Mouse (Mus musculus) forebrain, embryonic 10.5 days (tissue): Measurements from ENCODE around the gene Szrd1. TPM values are rescaled to one million over a fixed set of nuclear protein-coding genes. Genes with fewer than 3 reads are reported as not detected.
A peak's percentile ranks its signal among the peaks of the same experiment; 100 is the strongest.
"Not testable (repeated sequence)": the region's sequence is repeated elsewhere in the genome, so short reads cannot be mapped to it uniquely, and the experiment has no call there.

ENCODE experiments used
- DNase-seq: peaks from one replicate; pipeline ENCODE4 v3.0.0-alpha.2; 2017; ENCODE audit warnings: low spot score; ENCODE audit errors: extremely low spot score
- H3K27ac ChIP-seq: fragments of 300-500 bp; sonication (generic); 2 replicates; pipeline ENCODE4 v1.5.1; 2016; ENCODE audit warnings: mild to moderate bottlenecking
- H3K27me3 ChIP-seq: fragments of 300-500 bp; sonication (generic); 2 replicates; pipeline ENCODE4 v1.6.1; 2016; ENCODE audit warnings: mild to moderate bottlenecking; ENCODE audit not compliant: poor library complexity, severe bottlenecking
- H3K36me3 ChIP-seq: fragments of 300-500 bp; sonication (generic); replicated peaks from 2 replicates; pipeline ENCODE4 v1.6.1; 2016; ENCODE audit warnings: mild to moderate bottlenecking, moderate library complexity
- H3K4me1 ChIP-seq: fragments of 300-500 bp; sonication (generic); 2 replicates; pipeline ENCODE4 v1.6.1; 2016
- H3K4me3 ChIP-seq: fragments of 300-500 bp; sonication (generic); 2 replicates; pipeline ENCODE4 v1.5.1; 2016; ENCODE audit warnings: mild to moderate bottlenecking, moderate library complexity
- H3K9me3 ChIP-seq: fragments of 300-500 bp; sonication (generic); 2 replicates; pipeline ENCODE4 v1.6.1; 2016; ENCODE audit warnings: mild to moderate bottlenecking, moderate library complexity
- WGBS: fragments of 180-500 bp; shearing (Covaris S2); methylation state at CpG from one replicate; pipeline ENCODE4 v1.1.7; 2016; 5-methylcytosine and 5-hydroxymethylcytosine counted together
- polyA plus RNA-seq: library from polyadenylated mRNA; unstranded; fragments of >200 nt; fragmentation: Nextera tagmentation; extraction: Ambion mirVana; gene quantifications from 2 replicates; pipeline ENCODE4 v1.2.1, GENCODE M21; 2016

Szrd1 gene
- polyA plus RNA-seq, 1 experiment from 2014 or later: 45.2 TPM

- DNase-seq: peak; percentile 73
- WGBS: 29% methylated on average over 9 of the region's 9 CpGs
Measured at GRCm38 (mm10) chr4:141142285-141142811, 2.8 kb upstream of the Szrd1 start.

DNA sequence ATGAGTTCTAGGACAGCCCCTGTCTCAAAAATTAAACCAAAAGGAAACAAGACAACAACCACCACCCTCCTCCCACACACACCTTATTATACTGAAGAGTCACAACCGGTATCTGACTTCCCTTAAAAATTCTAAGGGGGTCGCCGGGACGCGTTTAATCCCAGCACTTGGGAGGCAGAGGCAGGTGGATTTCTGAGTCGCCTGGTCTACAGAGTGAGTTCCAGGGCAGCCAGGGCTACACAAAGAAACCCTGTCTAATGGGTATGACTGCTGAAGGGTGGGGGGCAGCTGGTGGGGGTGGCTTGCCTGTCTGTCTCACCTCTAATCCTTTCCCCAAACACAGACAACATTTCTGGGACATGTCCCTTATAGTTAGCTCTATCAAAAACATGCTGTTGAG is 1.4 kb upstream of the Szrd1 start:
- DNase-seq: no peak
- Histone ChIP-seq H3K27ac (no peak overlapping the region), H3K9me3 (no peaks in the 10 kb centered on the region), H3K36me3 (peaks cover 7% of the 10 kb centered on the region), H3K4me1 (peaks cover 30% of the 10 kb centered on the region), H3K27me3 (peaks cover 7% of the 10 kb centered on the region; the same call in 1 of the 2 replicates), H3K4me3 (no peak overlapping the region)
- 96% methylated on average over 6 of the region's 6 CpGs for WGBS

More at GRCm38 (mm10) chr4:141142285-141142811, 2.8 kb upstream of the Szrd1 start:
- Histone ChIP-seq H3K27me3 (peaks cover 7% of the 10 kb centered on the region; the same call in 1 of the 2 replicates), H3K9me3 (no peaks in the 10 kb centered on the region), H3K27ac (no peak overlapping the region), H3K4me3 (no peak overlapping the region), H3K4me1 (peaks cover 24% of the 10 kb centered on the region), H3K36me3 (no peaks in the 10 kb centered on the region)

- H3K27me3 ChIP-seq, H3K4me3 ChIP-seq, H3K9me3 ChIP-seq, H3K27ac ChIP-seq, H3K36me3 ChIP-seq, DNase-seq: not testable (repeated sequence)
- 93% methylated on average over 9 of the region's 9 CpGs for WGBS
- H3K4me1 ChIP-seq: peaks cover 37% of the 10 kb centered on the region
Measured at GRCm38 (mm10) chr4:141140354-141140753, 779 bp upstream of the Szrd1 start.

DNA sequence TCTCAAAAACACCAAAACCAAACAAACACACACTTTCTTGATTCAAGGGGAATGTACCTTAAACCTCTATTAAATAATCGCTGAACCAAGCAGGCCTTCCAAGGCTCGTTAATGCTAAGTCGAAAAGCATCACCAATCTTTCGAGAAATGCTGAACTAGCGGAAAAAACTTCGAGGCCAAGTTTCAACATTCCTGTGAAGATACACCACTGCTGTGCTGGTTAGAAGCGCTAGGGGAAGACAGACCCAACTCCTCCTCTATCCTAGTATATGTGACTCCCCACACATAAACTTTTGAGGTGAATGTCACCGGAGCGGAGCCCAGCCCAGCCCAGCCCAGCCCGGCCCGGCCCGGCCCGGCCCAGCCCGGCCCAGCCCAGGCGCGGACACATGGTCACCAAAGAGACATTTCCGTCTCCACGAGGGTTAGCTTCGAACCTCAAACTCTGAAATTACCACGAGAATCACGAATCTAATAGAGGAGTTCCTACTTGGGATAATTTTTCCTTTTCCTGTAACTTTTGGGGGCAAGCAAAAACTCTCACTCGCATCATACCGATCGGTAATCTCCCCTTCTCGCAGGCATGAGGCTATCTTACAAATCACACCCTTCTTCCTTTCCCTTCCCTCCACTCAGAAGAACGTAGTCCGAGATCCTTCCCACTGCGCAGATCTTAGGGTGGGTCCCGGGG is 1.0 kb downstream of the Szrd1 start:
- Histone ChIP-seq H3K27ac (peak overlapping the region; percentile 96), H3K4me3 (peak overlapping the region; percentile 84), H3K36me3 (peaks cover 20% of the 10 kb centered on the region), H3K27me3 (no peaks in the 10 kb centered on the region), H3K4me1 (peaks cover 53% of the 10 kb centered on the region), H3K9me3 (no peaks in the 10 kb centered on the region)
- no peak for DNase-seq
- whole genome bisulfite sequencing: 6% methylated on average over 29 of the region's 29 CpGs

DNA sequence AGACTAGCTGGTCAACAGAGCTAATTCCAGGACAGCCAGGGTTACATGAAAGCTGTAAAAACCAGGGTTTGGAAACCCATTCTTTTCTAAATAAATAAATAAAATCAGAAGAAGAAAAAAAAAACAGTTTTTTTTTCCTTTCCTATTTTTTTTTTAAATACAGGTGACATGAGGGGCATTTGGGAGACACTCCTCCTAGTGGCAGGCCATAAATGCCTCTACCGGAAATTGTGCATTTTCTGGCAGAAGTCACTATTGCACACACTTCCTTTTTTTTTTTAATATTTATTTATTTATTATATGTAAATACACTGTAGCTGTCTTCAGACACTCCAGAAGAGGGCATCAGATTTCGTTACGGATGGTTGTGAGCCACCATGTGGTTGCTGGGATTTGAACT is 1.8 kb downstream of the Szrd1 start:
- WGBS: 81% methylated on average over 3 of the region's 3 CpGs
- H3K4me1 ChIP-seq: peaks cover 62% of the 10 kb centered on the region

DNA sequence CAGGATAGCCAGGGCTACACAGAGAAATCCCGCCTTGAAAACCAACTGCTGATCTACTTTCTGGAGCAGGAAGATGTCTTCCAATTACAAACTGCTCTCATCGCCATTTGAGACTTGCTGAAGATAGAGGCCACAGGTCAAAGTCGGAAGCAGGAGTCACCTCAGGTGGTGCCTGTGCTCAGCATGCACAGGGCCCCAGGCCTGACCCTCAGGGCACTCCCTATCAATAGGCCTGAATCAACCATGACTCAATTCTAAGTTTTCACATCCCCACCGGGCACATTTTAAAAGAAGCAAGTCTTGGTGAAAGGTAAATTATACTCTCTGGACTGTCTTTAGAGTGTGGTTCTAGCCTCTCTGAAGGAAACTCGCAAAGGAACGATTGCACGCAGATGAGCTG is 3.4 kb downstream of the Szrd1 start:
- Histone ChIP-seq H3K36me3 (peaks cover 21% of the 10 kb centered on the region), H3K4me1 (peaks cover 75% of the 10 kb centered on the region), H3K4me3 (no peak overlapping the region; the same call in 1 of the 2 replicates)

More for the DNA sequence above, 1.8 kb downstream of the Szrd1 start:
- Histone ChIP-seq H3K36me3 (peaks cover 20% of the 10 kb centered on the region), H3K4me3 (peak overlapping the region; percentile 84; the same call in 1 of the 2 replicates)
- H3K9me3 ChIP-seq, DNase-seq, H3K27me3 ChIP-seq, H3K27ac ChIP-seq: not testable (repeated sequence)

DNA sequence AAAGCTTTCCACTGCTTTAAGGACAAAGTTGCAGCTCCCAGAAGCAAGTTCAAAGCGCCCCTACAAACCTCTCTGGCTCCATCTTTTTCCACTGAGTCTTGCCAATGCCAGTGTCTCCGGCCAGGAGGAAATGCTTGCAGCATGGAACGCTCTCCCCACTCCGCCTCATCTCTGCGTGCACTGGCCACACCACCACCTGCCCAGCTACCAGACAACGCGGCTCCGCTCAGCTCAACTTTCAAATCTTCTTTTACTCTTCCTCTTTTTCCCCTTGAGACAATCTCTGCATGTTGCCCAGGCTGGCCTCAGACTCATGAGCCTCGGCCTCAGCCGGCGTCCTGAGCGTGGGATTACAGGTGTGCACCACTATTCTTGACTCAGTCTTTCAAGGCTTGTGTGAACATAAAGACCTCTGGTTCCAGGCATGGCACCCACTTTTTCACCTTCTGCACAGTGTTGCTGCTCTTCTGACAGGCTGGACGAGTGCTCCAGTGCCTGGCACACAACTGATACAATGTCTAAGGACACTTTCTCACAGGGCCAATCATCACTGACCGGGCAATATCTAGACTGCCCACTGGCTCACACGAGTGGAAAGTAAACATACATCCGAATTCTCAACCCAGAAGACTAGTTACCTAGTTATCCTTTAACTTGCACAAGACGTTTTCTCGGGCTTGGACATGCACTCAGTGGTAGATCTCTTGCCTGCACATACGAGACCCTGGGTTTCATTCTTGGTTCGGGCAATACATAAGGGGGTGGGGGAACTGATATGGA is 4.6 kb downstream of the Szrd1 start:
- Histone ChIP-seq H3K4me1 (peaks cover 84% of the 10 kb centered on the region), H3K27ac (peak overlapping the region; percentile 80), H3K36me3 (peaks cover 26% of the 10 kb centered on the region), H3K9me3 (no peaks in the 10 kb centered on the region), H3K27me3 (no peaks in the 10 kb centered on the region), H3K4me3 (peak overlapping the region; percentile 30)
- 77% methylated on average over 20 of the region's 20 CpGs for WGBS
- no peak for DNase-seq

More for the DNA sequence above, 3.4 kb downstream of the Szrd1 start:
- Histone ChIP-seq H3K27ac (no peak overlapping the region), H3K27me3 (no peaks in the 10 kb centered on the region), H3K9me3 (no peaks in the 10 kb centered on the region)
- 80% methylated on average over 7 of the region's 7 CpGs for WGBS
- no peak for DNase-seq

DNA sequence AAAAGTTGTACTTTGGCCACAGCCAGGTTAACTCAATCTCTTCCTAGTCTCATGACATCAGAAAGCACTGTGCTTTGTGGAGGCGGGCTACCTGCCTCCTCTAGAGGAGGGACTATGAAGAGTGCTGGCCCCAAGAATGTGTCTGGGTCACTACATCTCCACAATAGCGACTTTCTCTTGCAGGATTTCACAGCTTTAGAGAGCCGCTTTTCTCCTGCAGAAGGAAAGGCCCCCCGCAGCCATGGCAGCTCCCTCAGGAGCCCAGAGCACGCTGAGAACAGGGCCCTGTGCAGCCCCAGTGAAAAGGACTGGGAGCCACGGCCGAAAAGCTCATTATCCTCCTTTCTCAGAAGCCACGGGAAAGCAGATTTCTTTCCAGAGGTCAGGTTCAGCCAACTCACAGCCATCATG is 5.5 kb downstream of the Szrd1 start:
- Histone ChIP-seq H3K27me3 (no peaks in the 10 kb centered on the region), H3K9me3 (no peaks in the 10 kb centered on the region), H3K4me1 (peaks cover 89% of the 10 kb centered on the region), H3K27ac (peak overlapping the region; percentile 80), H3K36me3 (peaks cover 29% of the 10 kb centered on the region), H3K4me3 (peak overlapping the region; percentile 30)
- peak; percentile 70 for DNase-seq
- WGBS: 13% methylated on average over 8 of the region's 8 CpGs

GRCm38 (mm10) chr4:141133227-141133626 is 6.3 kb downstream of the Szrd1 start:
- H3K4me3 ChIP-seq: no peak overlapping the region
- H3K27me3 ChIP-seq: no peaks in the 10 kb centered on the region
- peaks cover 84% of the 10 kb centered on the region for H3K4me1 ChIP-seq
- H3K9me3 ChIP-seq: no peaks in the 10 kb centered on the region
- no peak for DNase-seq
- peaks cover 29% of the 10 kb centered on the region for H3K36me3 ChIP-seq
- WGBS: 61% methylated on average over 8 of the region's 8 CpGs
- H3K27ac ChIP-seq: no peak overlapping the region; the same call in 1 of the 2 replicates

DNA sequence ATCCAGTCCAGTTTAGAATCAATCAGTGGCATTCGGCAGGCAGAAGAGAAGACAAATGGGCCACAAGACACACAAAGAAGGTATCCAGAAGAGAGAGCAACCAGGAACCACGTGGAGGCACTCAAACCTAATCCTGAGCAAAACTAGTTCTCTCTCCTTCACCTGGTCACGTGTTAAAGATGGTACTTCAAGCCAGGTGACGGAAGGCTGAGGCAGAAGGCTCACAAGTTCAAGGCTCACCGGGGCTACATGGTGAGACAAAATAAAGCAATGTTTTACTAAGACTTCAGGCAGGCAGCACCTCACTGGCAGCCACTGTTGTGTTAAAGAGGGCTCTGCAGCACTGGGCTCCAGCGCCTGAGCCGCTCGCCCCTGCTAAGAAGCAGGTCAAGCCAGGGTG is 7.4 kb downstream of the Szrd1 start:
- Histone ChIP-seq H3K4me1 (peaks cover 76% of the 10 kb centered on the region), H3K36me3 (peaks cover 29% of the 10 kb centered on the region), H3K27me3 (no peaks in the 10 kb centered on the region), H3K27ac (peak overlapping the region; percentile 72), H3K9me3 (no peaks in the 10 kb centered on the region), H3K4me3 (no peak overlapping the region)
- DNase-seq: no peak
- 65% methylated on average over 8 of the region's 8 CpGs for WGBS

DNA sequence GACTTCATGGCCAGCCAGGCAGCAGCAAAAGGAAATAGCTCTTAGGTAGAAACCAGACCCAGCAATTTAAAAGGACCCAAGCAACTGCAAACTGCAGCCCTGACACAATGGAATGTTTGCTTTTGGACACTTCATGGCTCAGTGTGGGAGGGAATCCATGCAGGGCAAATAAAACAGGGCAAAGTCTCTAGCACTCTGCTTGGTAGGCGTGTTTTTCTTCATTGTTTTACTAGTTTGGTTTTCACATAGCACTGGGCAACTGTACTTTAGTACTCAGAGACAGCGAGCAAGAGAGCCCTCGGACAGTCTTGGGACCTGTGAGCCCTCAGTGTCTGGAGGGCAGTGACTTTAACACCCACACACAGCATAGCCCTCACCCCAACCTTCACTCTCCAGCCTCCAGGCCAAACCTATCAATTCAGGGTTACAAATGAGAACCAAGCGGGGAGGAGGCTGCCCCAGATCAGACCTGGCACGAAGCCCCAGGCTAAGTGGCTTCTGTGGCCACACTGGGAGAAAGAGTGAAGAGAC is 8.0 kb downstream of the Szrd1 start:
- Histone ChIP-seq H3K4me3 (no peak overlapping the region), H3K9me3 (no peaks in the 10 kb centered on the region; the same call in 1 of the 2 replicates), H3K27me3 (no peaks in the 10 kb centered on the region), H3K27ac (peak overlapping the region; percentile 72), H3K4me1 (peaks cover 70% of the 10 kb centered on the region), H3K36me3 (peaks cover 32% of the 10 kb centered on the region)
- no peak for DNase-seq
- WGBS: 69% methylated on average over 5 of the region's 5 CpGs

DNA sequence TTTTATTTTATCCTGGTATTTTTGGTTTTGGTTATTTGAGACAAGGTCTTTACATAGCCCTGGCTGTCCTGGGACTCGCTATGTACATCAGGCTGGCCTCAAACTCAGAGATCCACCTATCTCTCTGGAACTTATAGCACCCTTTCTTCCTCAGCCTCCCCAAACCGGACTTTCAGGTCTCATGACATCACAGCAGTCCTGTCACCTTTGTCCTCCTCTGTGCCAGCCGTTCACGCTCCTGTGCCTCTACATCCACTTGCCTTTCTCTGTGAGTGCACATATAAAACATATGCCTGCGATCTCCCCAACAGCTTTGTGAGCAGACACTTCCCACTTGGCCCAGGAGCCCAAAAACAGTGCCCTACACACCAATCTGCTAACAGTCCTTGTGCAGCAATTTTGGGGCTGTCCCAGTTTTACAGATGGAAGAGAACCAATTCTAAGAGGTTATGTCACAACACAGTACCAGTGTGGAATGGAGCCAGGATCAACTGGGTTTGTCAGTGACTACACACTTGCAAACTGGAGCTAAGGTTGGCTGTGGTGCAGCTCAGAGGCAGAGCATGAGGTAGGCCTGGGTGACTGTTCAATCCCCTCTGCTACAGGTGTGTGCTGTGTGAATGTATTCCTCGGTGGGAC is 8.8 kb downstream of the Szrd1 start:
- DNase-seq: no peak
- H3K4me3 ChIP-seq: no peak overlapping the region
- H3K27me3 ChIP-seq: no peaks in the 10 kb centered on the region
- peak overlapping the region; percentile 27 for H3K27ac ChIP-seq
- WGBS: 82% methylated on average over 6 of the region's 6 CpGs
- peaks cover 31% of the 10 kb centered on the region for H3K36me3 ChIP-seq
- peaks cover 66% of the 10 kb centered on the region for H3K4me1 ChIP-seq
- no peaks in the 10 kb centered on the region; the same call in 1 of the 2 replicates for H3K9me3 ChIP-seq
